Mouse (Mus musculus) embryo, embryonic 10 days (tissue): ENCODE measurements around the gene Spink2.
"Not testable (repeated sequence)": the region's sequence is repeated elsewhere in the genome, so short reads cannot be mapped to it uniquely, and the experiment has no call there.

Source experiments
- DNase-seq: peaks from one replicate; pipeline ENCODE4 v3.0.0-alpha.2; 2015; ENCODE audit warnings: low spot score

Spink2 gene

GRCm38 (mm10) chr5:77211236-77211635 lies at the start of gene Spink2:
TSS of gene Spink2 (minus strand) at chr5:77211471.
- peak; percentile 68 for DNase-seq

GRCm38 (mm10) chr5:77260141-77260540 lies 48.9 kb upstream of the Spink2 start:
- no peak for DNase-seq

- DNase-seq = no peak
These were observed 48.0 kb upstream of the Spink2 start for GRCm38 (mm10) chr5:77259315-77259714.

- no peak for DNase-seq
These were observed 46.3 kb upstream of the Spink2 start for GRCm38 (mm10) chr5:77257603-77258002.

- DNase-seq = no peak
These were observed 43.1 kb upstream of the Spink2 start for GRCm38 (mm10) chr5:77254402-77254801.

- no peak for DNase-seq
These were observed 41.9 kb upstream of the Spink2 start for GRCm38 (mm10) chr5:77253154-77253553.

- DNase-seq = no peak
These were observed 41.0 kb upstream of the Spink2 start for GRCm38 (mm10) chr5:77252115-77252827.

- no peak for DNase-seq
These were observed 40.4 kb upstream of the Spink2 start for GRCm38 (mm10) chr5:77251656-77252055.

GRCm38 (mm10) chr5:77250083-77250482 lies 38.8 kb upstream of the Spink2 start:
- DNase-seq = no peak

GRCm38 (mm10) chr5:77245787-77246671 lies 34.8 kb upstream of the Spink2 start:
- DNase-seq = peak; percentile 70

- DNase-seq = no peak
These were observed 34.2 kb upstream of the Spink2 start for GRCm38 (mm10) chr5:77245463-77245786.

- no peak for DNase-seq
These were observed 33.2 kb upstream of the Spink2 start for GRCm38 (mm10) chr5:77244331-77244987.

- DNase-seq = no peak
These were observed 25.8 kb upstream of the Spink2 start for GRCm38 (mm10) chr5:77237104-77237503.

- no peak for DNase-seq
These were observed 23.6 kb upstream of the Spink2 start for GRCm38 (mm10) chr5:77234921-77235320.

GRCm38 (mm10) chr5:77231863-77232262 lies 20.6 kb upstream of the Spink2 start:
- not testable (repeated sequence) for DNase-seq

- peak; percentile 64 for DNase-seq
These were observed 17.7 kb upstream of the Spink2 start for GRCm38 (mm10) chr5:77228986-77229385.

GRCm38 (mm10) chr5:77223043-77223975 lies 12.0 kb upstream of the Spink2 start:
- DNase-seq = peak; percentile 32

GRCm38 (mm10) chr5:77217724-77218123 lies 6.5 kb upstream of the Spink2 start:
- DNase-seq = peak; percentile 8

- peak; percentile 92 for DNase-seq
These were observed 5.9 kb upstream of the Spink2 start for GRCm38 (mm10) chr5:77217211-77217610.

GRCm38 (mm10) chr5:77206134-77206533 lies 5.1 kb downstream of the Spink2 start:
- peak; percentile 7 for DNase-seq

- no peak for DNase-seq
These were observed 9.0 kb downstream of the Spink2 start for GRCm38 (mm10) chr5:77202238-77202637.

GRCm38 (mm10) chr5:77200695-77201094 lies 10.6 kb downstream of the Spink2 start:
- DNase-seq = no peak
